Comparison of ENCODE assay signal across 18 mouse cellular contexts in genomic region chr13:37454356-37454755, GRCm38 (mm10).
A peak's percentile ranks its signal among the peaks of the same experiment; 100 is the strongest.
DNase-seq lines count a peak whose midpoint lies in the region; ATAC-seq and TF ChIP-seq lines count a peak whose summit lies in the region.
"Had no signal": no experiment of that assay in that cellular context is flagged by ENCODE, and none has a peak within 500 bp of the region (broad histone marks: within the 10 kb centered on the region; RNA-seq: fewer than 3 reads in every experiment).

No protein-coding gene starts in this region.

- intact Hi-C loops in heart, adult 2 months (cut with DNase I) = loop anchor here (5.0 kb wide), 1 partner anchor 488 kb away; no protein-coding TSS in a partner anchor

- H3K79me2 ChIP-seq in heart, adult 2 months (replicated peaks; ENCODE audit: control insufficient read depth, insufficient read depth, low read length) = no peaks in the 10 kb centered on the region

- no peak overlapping the region for H3K4me3 ChIP-seq in heart, embryonic 15.5 days
- H3K4me3 ChIP-seq in heart, adult 2 months = no peak overlapping the region
- no peak overlapping the region for H3K4me3 ChIP-seq in embryonic fibroblast, embryonic 13.5 days (ENCODE audit: insufficient read depth, low read length)
- H3K4me3 ChIP-seq: embryonic facial prominence, embryonic 10.5 days; erythroblast, embryonic 14.5 days; midbrain, embryonic 10.5 days; neural tube, embryonic 13.5 days had no signal

- DNase-seq in adrenal gland, adult 2 months = peak; percentile 63
- no peak for DNase-seq in adrenal gland, postnatal 14 days
- DNase-seq in heart, adult 2 months = no peak
- DNase-seq in 3134 (ENCODE audit: extremely low read depth, insufficient read length, low spot score) (peak; percentile 29), liver (no peak)
- DNase-seq in layer of hippocampus, adult 8-10 months (ENCODE audit: low spot score in 2 of 2) = no peak
- DNase-seq: thymus, postnatal 4 days had no signal

- H3K4me2 ChIP-seq in heart, embryonic 15.5 days = no peak overlapping the region
- H3K4me2 ChIP-seq: neural tube, embryonic 13.5 days had no signal

- no peak for TF ChIP-seq EP300 in heart, adult 2 months (IDR thresholded peaks at IDR 0.05; ENCODE audit: insufficient read depth, low read depth, low read length)

- no peak for ATAC-seq in heart, embryonic 15.5 days (replicated peaks; ENCODE audit: insufficient number of reproducible peaks, insufficient read depth, low FRiP score, low read depth)
- ATAC-seq: forebrain, embryonic 14.5 days; hindbrain, postnatal 0 days; Patski had no signal

- H3K9ac ChIP-seq in heart, embryonic 15.5 days = no peak overlapping the region
- no peak overlapping the region for H3K9ac ChIP-seq in heart, adult 2 months (ENCODE audit: low read depth, low read length)
- H3K9ac ChIP-seq: liver, embryonic 14.5 days; neural tube, embryonic 13.5 days had no signal

- no peak for TF ChIP-seq CTCF in heart, adult 2 months (IDR thresholded peaks at IDR 0.05)
- no peak for TF ChIP-seq CTCF in embryonic fibroblast, embryonic 13.5 days (IDR thresholded peaks at IDR 0.05; ENCODE audit: borderline replicate concordance, insufficient read depth, low read length)

- peak overlapping the region; percentile 33; the same call in 1 of the 2 replicates for H3K27ac ChIP-seq in heart, embryonic 15.5 days
- H3K27ac ChIP-seq in heart, adult 2 months = no peak overlapping the region
- peak overlapping the region; percentile 34 for H3K27ac ChIP-seq in embryonic fibroblast, embryonic 13.5 days (ENCODE audit: insufficient read depth, low read length)
- H3K27ac ChIP-seq: embryonic facial prominence, embryonic 10.5 days; hindbrain, postnatal 0 days; liver, embryonic 14.5 days; midbrain, embryonic 10.5 days; neural tube, embryonic 13.5 days had no signal

- TF ChIP-seq POLR2A in heart, adult 2 months (IDR thresholded peaks at IDR 0.05; ENCODE audit: insufficient read depth, low read depth, low read length) = no peak
- no peak for TF ChIP-seq POLR2A in embryonic fibroblast, embryonic 13.5 days (IDR thresholded peaks at IDR 0.05; ENCODE audit: low read depth, low read length)

- H3K36me3 ChIP-seq in heart, embryonic 15.5 days = no peaks in the 10 kb centered on the region
- H3K36me3 ChIP-seq in heart, adult 2 months (ENCODE audit: control insufficient read depth, insufficient read depth, low read length) = no peaks in the 10 kb centered on the region
- H3K36me3 ChIP-seq: embryonic facial prominence, embryonic 10.5 days; midbrain, embryonic 10.5 days; neural tube, embryonic 13.5 days had no signal

- no peaks in the 10 kb centered on the region for H3K27me3 ChIP-seq in heart, embryonic 15.5 days
- no peaks in the 10 kb centered on the region for H3K27me3 ChIP-seq in heart, adult 2 months (ENCODE audit: control insufficient read depth, insufficient read depth, low read length)
- H3K27me3 ChIP-seq: CH12.LX, Patski had no signal

- 57% methylated on average over 6 of the region's 6 CpGs for WGBS in heart, embryonic 15.5 days
- 77% methylated on average over 6 of the region's 6 CpGs for WGBS in heart, adult 2 months

- H3K4me1 ChIP-seq in heart, embryonic 15.5 days (replicated peaks) = peaks cover 60% of the 10 kb centered on the region
- peaks cover 26% of the 10 kb centered on the region for H3K4me1 ChIP-seq in heart, adult 2 months (ENCODE audit: control insufficient read depth, insufficient read depth, low read length)
- H3K4me1 ChIP-seq in embryonic fibroblast, embryonic 13.5 days (ENCODE audit: control insufficient read depth, insufficient read depth, low read length) = peaks cover 17% of the 10 kb centered on the region

- H3K9me3 ChIP-seq in heart, embryonic 15.5 days (replicated peaks) = no peaks in the 10 kb centered on the region
- H3K9me3 ChIP-seq: embryonic facial prominence, embryonic 10.5 days; midbrain, embryonic 10.5 days; neural tube, embryonic 13.5 days had no signal

Comparison
In these comparisons a context has a peak if more than half of its experiments do, and no peak if none do; other contexts are left out.
1. DNase-seq: peak in adrenal gland, adult 2 months (single experiment) and 3134 (single experiment); none in adrenal gland, postnatal 14 days (single experiment), heart, adult 2 months (0 of 2), liver (single experiment) and layer of hippocampus, adult 8-10 months (0 of 2).